7 mouse cellular contexts compared by ENCODE assay signal in genomic region chr12:100187013-100187755, GRCm38 (mm10). TPM values are rescaled to one million over a fixed set of nuclear protein-coding genes. Genes with fewer than 3 reads are reported as not detected.
DNase-seq lines count a peak whose midpoint lies in the region; ATAC-seq and TF ChIP-seq lines count a peak whose summit lies in the region.

No protein-coding gene starts in this region.

- peak overlapping the region; percentile 99 for H3K27ac ChIP-seq in embryonic facial prominence, embryonic 12.5 days
- peak overlapping the region; percentile 100 for H3K27ac ChIP-seq in limb, embryonic 12.5 days
- peak overlapping the region; percentile 97 for H3K27ac ChIP-seq in midbrain, embryonic 15.5 days
- peak overlapping the region; percentile 97 for H3K27ac ChIP-seq in spleen, adult 2 months (ENCODE audit: insufficient read depth, low read length)

- no peaks in the 10 kb centered on the region for H3K36me3 ChIP-seq in embryonic facial prominence, embryonic 12.5 days
- H3K36me3 ChIP-seq in limb, embryonic 12.5 days, result no peaks in the 10 kb centered on the region
- no peaks in the 10 kb centered on the region for H3K36me3 ChIP-seq in midbrain, embryonic 15.5 days (replicated peaks)
- no peaks in the 10 kb centered on the region for H3K36me3 ChIP-seq in spleen, adult 2 months (ENCODE audit: control insufficient read depth, insufficient read depth, low read length)

- peak; percentile 99 for ATAC-seq in embryonic facial prominence, embryonic 12.5 days (ENCODE audit: insufficient number of reproducible peaks, insufficient read depth, low FRiP score, low TSS enrichment)
- peak; percentile 100 for ATAC-seq in limb, embryonic 12.5 days (ENCODE audit: insufficient number of reproducible peaks, insufficient read depth, low FRiP score, low TSS enrichment, low read depth)
- peak; percentile 99 for ATAC-seq in midbrain, embryonic 15.5 days (replicated peaks)

- no peaks in the 10 kb centered on the region for H3K9me3 ChIP-seq in embryonic facial prominence, embryonic 12.5 days
- H3K9me3 ChIP-seq in limb, embryonic 12.5 days, result no peaks in the 10 kb centered on the region
- H3K9me3 ChIP-seq in midbrain, embryonic 15.5 days, result no peaks in the 10 kb centered on the region

- peak overlapping the region; percentile 58 for H3K4me3 ChIP-seq in embryonic facial prominence, embryonic 12.5 days
- H3K4me3 ChIP-seq in limb, embryonic 12.5 days (replicated peaks), result peak overlapping the region; percentile 60
- H3K4me3 ChIP-seq in midbrain, embryonic 15.5 days, result peak overlapping the region; percentile 53
- H3K4me3 ChIP-seq in spleen, adult 2 months (ENCODE audit: extremely low read depth, insufficient read depth, insufficient read length), result peak overlapping the region; percentile 84

- TF ChIP-seq CTCF in spleen, adult 2 months (IDR thresholded peaks at IDR 0.05; ENCODE audit: extremely low read depth, insufficient read depth, insufficient read length, insufficient replicate concordance), result no peak

- peak; percentile 34; the same call in 1 of the 2 replicates for TF ChIP-seq POLR2A in spleen, adult 2 months (IDR thresholded peaks at IDR 0.05; ENCODE audit: low read depth, low read length)

- H3K4me2 ChIP-seq in embryonic facial prominence, embryonic 12.5 days (replicated peaks), result peak overlapping the region; percentile 70
- peak overlapping the region; percentile 75 for H3K4me2 ChIP-seq in limb, embryonic 12.5 days
- H3K4me2 ChIP-seq in midbrain, embryonic 15.5 days, result peak overlapping the region; percentile 75

- H3K9ac ChIP-seq in embryonic facial prominence, embryonic 12.5 days, result peak overlapping the region; percentile 75
- peak overlapping the region; percentile 84 for H3K9ac ChIP-seq in limb, embryonic 12.5 days (replicated peaks)
- peak overlapping the region; percentile 63 for H3K9ac ChIP-seq in midbrain, embryonic 15.5 days

- H3K27me3 ChIP-seq in embryonic facial prominence, embryonic 12.5 days, result no peaks in the 10 kb centered on the region
- no peaks in the 10 kb centered on the region for H3K27me3 ChIP-seq in limb, embryonic 12.5 days
- no peaks in the 10 kb centered on the region for H3K27me3 ChIP-seq in midbrain, embryonic 15.5 days (replicated peaks)
- no peaks in the 10 kb centered on the region for H3K27me3 ChIP-seq in spleen, adult 2 months (ENCODE audit: control insufficient read depth, insufficient read depth, low read length)

- WGBS in embryonic facial prominence, embryonic 12.5 days, result under 1% methylated on average over 52 of the region's 52 CpGs
- under 1% methylated on average over 52 of the region's 52 CpGs for WGBS in limb, embryonic 12.5 days
- WGBS in midbrain, embryonic 15.5 days, result under 1% methylated on average over 52 of the region's 52 CpGs
- under 1% methylated on average over 52 of the region's 52 CpGs for WGBS in spleen, adult 2 months

- H3K4me1 ChIP-seq in embryonic facial prominence, embryonic 12.5 days, result peaks cover 5% of the 10 kb centered on the region
- peaks cover 7% of the 10 kb centered on the region; the same call in 1 of the 2 replicates for H3K4me1 ChIP-seq in limb, embryonic 12.5 days (replicated peaks)
- H3K4me1 ChIP-seq in midbrain, embryonic 15.5 days, result peaks cover 18% of the 10 kb centered on the region
- H3K4me1 ChIP-seq in spleen, adult 2 months (ENCODE audit: control insufficient read depth, insufficient read depth, insufficient read length), result peaks cover 2% of the 10 kb centered on the region; the same call in 1 of the 2 replicates

- peak; percentile 98 for DNase-seq in adrenal gland, postnatal 25 days
- peak; percentile 100 for DNase-seq in heart, adult 11 months
- DNase-seq in kidney, adult 18-20 months, result peak; percentile 99
- DNase-seq in spleen, adult 2 months (ENCODE audit: low read depth in 1 of 2, low spot score in 2 of 2), result peak; percentile 97 to 99

RNA-seq across cellular contexts. Expression of gene Calm1, which starts 12.1 kb away (rescaled TPM):
- total RNA-seq in adrenal gland, postnatal 25 days (2021), result 302 and 339 TPM in 2 replicates
- 1,186 and 1,211 TPM in 2 replicates for polyA plus RNA-seq in embryonic facial prominence, embryonic 12.5 days (2016; fragmentation: Nextera tagmentation; extraction: Ambion mirVana)
- 1,129 and 1,141 TPM in 2 replicates for polyA plus RNA-seq in limb, embryonic 12.5 days (2016; fragmentation: Nextera tagmentation; extraction: Ambion mirVana)
- polyA plus RNA-seq in midbrain, embryonic 15.5 days (2015; fragmentation: Nextera tagmentation; extraction: Ambion mirVana), result 2,307 and 2,436 TPM in 2 replicates
- 173 and 334 TPM in 2 replicates for polyA plus RNA-seq in spleen, adult 2 months (2012; rRNA removed)

RNA-seq across cellular contexts. Expression of gene Nrde2, which starts 27.7 kb away (rescaled TPM):
- 15.7 and 24.2 TPM in 2 replicates for total RNA-seq in adrenal gland, postnatal 25 days (2021)
- polyA plus RNA-seq in embryonic facial prominence, embryonic 12.5 days (2016; fragmentation: Nextera tagmentation; extraction: Ambion mirVana), result 16.7 and 17.0 TPM in 2 replicates
- polyA plus RNA-seq in limb, embryonic 12.5 days (2016; fragmentation: Nextera tagmentation; extraction: Ambion mirVana), result 17.9 and 19.8 TPM in 2 replicates
- 12.2 and 14.1 TPM in 2 replicates for polyA plus RNA-seq in midbrain, embryonic 15.5 days (2015; fragmentation: Nextera tagmentation; extraction: Ambion mirVana)
- polyA plus RNA-seq in spleen, adult 2 months (2012; rRNA removed), result 7.6 and 8.2 TPM in 2 replicates

Comparison
In these comparisons a context has a peak if more than half of its experiments do, and no peak if none do; other contexts are left out.
1. Peak in every context shown above with its lines: DNase-seq, ATAC-seq, H3K4me3 ChIP-seq and H3K27ac ChIP-seq.